ENCODE assay signal across 17 mouse cellular contexts in the genomic region with DNA sequence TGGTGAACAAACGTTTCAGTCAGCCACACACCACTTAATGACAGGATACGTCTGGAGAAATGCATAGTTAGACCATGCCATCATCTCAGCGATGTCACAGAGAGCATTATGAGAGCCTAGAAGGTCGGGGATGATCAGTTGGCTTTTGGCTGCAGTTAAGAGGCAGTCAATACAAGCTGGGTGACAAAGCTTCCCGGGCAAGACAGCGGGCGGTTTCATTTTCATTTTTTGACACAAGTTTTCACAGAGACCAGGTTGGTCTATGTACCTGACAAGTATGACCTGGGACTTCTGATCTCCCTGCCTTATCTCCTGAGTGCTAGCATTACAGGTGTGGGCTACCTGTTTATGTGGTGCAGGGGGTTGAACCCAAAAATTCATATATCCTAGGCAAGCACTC.
"Had no signal": no experiment of that assay in that cellular context is flagged by ENCODE, and none has a peak within 500 bp of the region (broad histone marks: within the 10 kb centered on the region; RNA-seq: fewer than 3 reads in every experiment).

No protein-coding gene starts in this region.

- H3K36me3 ChIP-seq: kidney, embryonic 15.5 days; liver, embryonic 15.5 days; lung, embryonic 15.5 days; midbrain, embryonic 10.5 days; midbrain, embryonic 13.5 days had no signal

- H3K4me3 ChIP-seq: kidney, embryonic 15.5 days; left cerebral cortex, adult 2 months; liver, embryonic 15.5 days; lung, embryonic 15.5 days; midbrain, embryonic 10.5 days; midbrain, embryonic 13.5 days had no signal

- ATAC-seq: midbrain, embryonic 13.5 days; midbrain, embryonic 16.5 days had no signal

- H3K4me2 ChIP-seq: kidney, embryonic 15.5 days; liver, embryonic 11.5 days; liver, embryonic 15.5 days; lung, embryonic 15.5 days; midbrain, embryonic 13.5 days had no signal

- H3K9ac ChIP-seq: kidney, embryonic 15.5 days; liver, embryonic 15.5 days; lung, embryonic 15.5 days; midbrain, embryonic 13.5 days had no signal

- H3K9me3 ChIP-seq: lung, embryonic 15.5 days had no signal

- H3K4me1 ChIP-seq: kidney, embryonic 15.5 days; liver, embryonic 15.5 days; lung, embryonic 15.5 days; midbrain, embryonic 10.5 days; midbrain, embryonic 13.5 days had no signal

- DNase-seq: kidney, adult 11 months; kidney, adult 8-10 months; kidney, postnatal 10 days; kidney, postnatal 36 days; layer of hippocampus, postnatal 36 days; lung, adult 18-20 months; lung, postnatal 10 days; lung, postnatal 4 days; thymus, postnatal 25 days had no signal

- H3K27ac ChIP-seq: kidney, embryonic 15.5 days; left cerebral cortex, adult 2 months; liver, embryonic 15.5 days; lung, embryonic 15.5 days; midbrain, embryonic 10.5 days; midbrain, embryonic 13.5 days had no signal

- H3K27me3 ChIP-seq: kidney, embryonic 15.5 days; liver, embryonic 15.5 days; lung, embryonic 15.5 days had no signal
